25 mouse cellular contexts compared by ENCODE assay signal in genomic region chr9:29087656-29088055, GRCm38 (mm10).
DNase-seq lines count a peak whose midpoint lies in the region; ATAC-seq and TF ChIP-seq lines count a peak whose summit lies in the region.
"Had no signal": no experiment of that assay in that cellular context is flagged by ENCODE, and none has a peak within 500 bp of the region (broad histone marks: within the 10 kb centered on the region; RNA-seq: fewer than 3 reads in every experiment).

No protein-coding gene starts in this region.

- no peak overlapping the region for H3K27ac ChIP-seq in forebrain, postnatal 0 days (ENCODE audit: low read depth, low read length)
- H3K27ac ChIP-seq in forebrain, embryonic 10.5 days: no peak overlapping the region
- H3K27ac ChIP-seq: forebrain, embryonic 12.5 days; gastrocnemius, adult 2 months; heart, embryonic 10.5 days; heart, embryonic 13.5 days; hindbrain, embryonic 12.5 days; hindbrain, embryonic 15.5 days; intestine, embryonic 15.5 days had no signal

- no peak overlapping the region for H3K9ac ChIP-seq in forebrain, postnatal 0 days
- H3K9ac ChIP-seq: forebrain, embryonic 12.5 days; heart, embryonic 13.5 days; hindbrain, embryonic 12.5 days; hindbrain, embryonic 15.5 days; intestine, embryonic 15.5 days had no signal

- no peak for ATAC-seq in forebrain, postnatal 0 days
- ATAC-seq: activated CD4-positive, CD25-positive, alpha-beta regulatory T cell, adult 4 months; CD4-positive, CD25-positive, alpha-beta regulatory T cell, adult 4 months; forebrain, embryonic 16.5 days; intestine, embryonic 15.5 days had no signal

- peaks cover 9% of the 10 kb centered on the region for H3K4me1 ChIP-seq in forebrain, postnatal 0 days (ENCODE audit: insufficient read depth)
- H3K4me1 ChIP-seq in forebrain, embryonic 10.5 days: peaks cover 18% of the 10 kb centered on the region
- H3K4me1 ChIP-seq: forebrain, embryonic 12.5 days; heart, embryonic 10.5 days; hindbrain, embryonic 12.5 days; intestine, embryonic 15.5 days had no signal

- TF ChIP-seq POLR2A in brain, embryonic 14.5 days (IDR thresholded peaks at IDR 0.05; ENCODE audit: borderline replicate concordance, extremely low read depth, insufficient read depth, insufficient read length, poor library complexity, severe bottlenecking): no peak

- no peak for TF ChIP-seq CTCF in forebrain, postnatal 0 days (IDR thresholded peaks at IDR 0.05; ENCODE audit: low read depth)
- TF ChIP-seq CTCF in brain, embryonic 14.5 days (IDR thresholded peaks at IDR 0.05; ENCODE audit: borderline replicate concordance, extremely low read depth, insufficient read depth, insufficient read length): no peak

- WGBS in forebrain, postnatal 0 days: 15% methylated on average over 4 of the region's 4 CpGs
- 51% methylated on average over 4 of the region's 4 CpGs for WGBS in forebrain, embryonic 10.5 days

- H3K36me3 ChIP-seq in forebrain, postnatal 0 days (ENCODE audit: insufficient read depth): no peaks in the 10 kb centered on the region
- H3K36me3 ChIP-seq in forebrain, embryonic 10.5 days (replicated peaks): no peaks in the 10 kb centered on the region
- H3K36me3 ChIP-seq: forebrain, embryonic 12.5 days; heart, embryonic 10.5 days; heart, embryonic 13.5 days; hindbrain, embryonic 12.5 days; hindbrain, embryonic 15.5 days; intestine, embryonic 15.5 days had no signal

- no peak overlapping the region for H3K4me3 ChIP-seq in forebrain, postnatal 0 days (ENCODE audit: low read depth, low read length)
- no peak overlapping the region for H3K4me3 ChIP-seq in forebrain, embryonic 10.5 days
- H3K4me3 ChIP-seq: forebrain, embryonic 12.5 days; gastrocnemius, adult 2 months; heart, embryonic 10.5 days; heart, embryonic 13.5 days; hindbrain, embryonic 12.5 days; hindbrain, embryonic 15.5 days; intestine, embryonic 15.5 days had no signal

- no peak overlapping the region for H3K4me2 ChIP-seq in forebrain, postnatal 0 days (ENCODE audit: low read depth)
- H3K4me2 ChIP-seq: forebrain, embryonic 12.5 days; heart, embryonic 13.5 days; hindbrain, embryonic 12.5 days; hindbrain, embryonic 15.5 days; intestine, embryonic 15.5 days had no signal

- no peaks in the 10 kb centered on the region for H3K9me3 ChIP-seq in forebrain, postnatal 0 days (ENCODE audit: low read length)
- no peaks in the 10 kb centered on the region for H3K9me3 ChIP-seq in forebrain, embryonic 10.5 days
- H3K9me3 ChIP-seq: forebrain, embryonic 12.5 days; heart, embryonic 10.5 days; heart, embryonic 13.5 days; hindbrain, embryonic 12.5 days; hindbrain, embryonic 15.5 days; intestine, embryonic 15.5 days had no signal

- H3K27me3 ChIP-seq in forebrain, postnatal 0 days (ENCODE audit: insufficient read depth, low read length): no peaks in the 10 kb centered on the region
- H3K27me3 ChIP-seq in forebrain, embryonic 10.5 days (ENCODE audit: poor library complexity, severe bottlenecking): no peaks in the 10 kb centered on the region
- H3K27me3 ChIP-seq: forebrain, embryonic 12.5 days; heart, embryonic 13.5 days; hindbrain, embryonic 12.5 days; hindbrain, embryonic 15.5 days; intestine, embryonic 15.5 days had no signal

- peak; percentile 40 for DNase-seq in forebrain, postnatal 0 days
- DNase-seq in forebrain, embryonic 10.5 days (ENCODE audit: extremely low spot score, low spot score): no peak
- DNase-seq in retina, postnatal 1 day: peak; percentile 70
- DNase-seq in retina, embryonic 14.5 days (ENCODE audit: low spot score): no peak
- peak; percentile 58 for DNase-seq in brain, embryonic 14.5 days (ENCODE audit: low read depth)
- no peak for DNase-seq in spleen, postnatal 10 days (ENCODE audit: low spot score in 2 of 2)
- DNase-seq: adrenal gland, adult 8-10 months; adrenal gland, postnatal 25 days; cerebellum, adult 11 months; cerebellum, adult 8-10 months; cerebellum, postnatal 14 days; gastrocnemius, adult 2 months; gastrocnemius, postnatal 14 days; heart, postnatal 14 days; heart, postnatal 4 days; kidney, adult 11 months had no signal

Comparison
In these comparisons a context has a peak if more than half of its experiments do, and no peak if none do; other contexts are left out.
1. DNase-seq: peak in forebrain, postnatal 0 days (single experiment), retina, postnatal 1 day (single experiment) and brain, embryonic 14.5 days (single experiment); none in forebrain, embryonic 10.5 days (single experiment), retina, embryonic 14.5 days (single experiment) and spleen, postnatal 10 days (0 of 2).